Mouse (Mus musculus): ENCODE results near the gene Meig1.

- TF ChIP-seq CTCF (IDR thresholded peaks at IDR 0.05; ENCODE audit: extremely low read depth, insufficient read depth, insufficient read length, insufficient replicate concordance) (no peak), POLR2A (IDR thresholded peaks at IDR 0.05; ENCODE audit: low read depth, low read length) (no peak)
These were observed 13.1 kb upstream of the Meig1 start for GRCm38 (mm10) chr2:3435369-3436061.
